Mouse (Mus musculus): ENCODE measurements around the gene Eef2kmt.

The Eef2kmt gene

GRCm38 (mm10) chr16:5221403-5221802, 34.4 kb downstream of the Eef2kmt start:
- no peak for DNase-seq

GRCm38 (mm10) chr16:5217341-5218133, 38.2 kb downstream of the Eef2kmt start:
- no peak for DNase-seq

GRCm38 (mm10) chr16:5216686-5217085, 39.1 kb downstream of the Eef2kmt start:
- DNase-seq = no peak

GRCm38 (mm10) chr16:5214126-5214525, 41.7 kb downstream of the Eef2kmt start:
- DNase-seq = no peak

GRCm38 (mm10) chr16:5212150-5212549, 43.6 kb downstream of the Eef2kmt start:
- DNase-seq = no peak

GRCm38 (mm10) chr16:5210365-5210764, 45.4 kb downstream of the Eef2kmt start:
- no peak for DNase-seq

GRCm38 (mm10) chr16:5206051-5206450, 49.7 kb downstream of the Eef2kmt start:
- no peak for DNase-seq

- no peak for DNase-seq
Observed at GRCm38 (mm10) chr16:5205431-5205970, 50.3 kb downstream of the Eef2kmt start.

GRCm38 (mm10) chr16:5203668-5204433, 51.9 kb downstream of the Eef2kmt start, which contains the start of gene Nagpa:
TSS of gene Nagpa (minus strand) at chr16:5204012.
- peak; percentile 54 to 65 for DNase-seq

GRCm38 (mm10) chr16:5203200-5203599, 52.6 kb downstream of the Eef2kmt start:
- DNase-seq = peak; percentile 17 to 24

- peak in 1 of 2 experiments; percentile 12 for DNase-seq
Observed at GRCm38 (mm10) chr16:5202681-5203080, 53.1 kb downstream of the Eef2kmt start.

- no peak for DNase-seq
Observed at GRCm38 (mm10) chr16:5195080-5195479, 60.7 kb downstream of the Eef2kmt start.
